Mouse (Mus musculus) E14TG2a.4 (cell line): ENCODE results near the gene Ttc7b.

Experiments used
- H3K27me3 ChIP-seq: 2 replicates; pipeline ENCODE4 v1.6.1; 2014; ENCODE audit warnings: low read length, control low read depth; ENCODE audit not compliant: insufficient read depth
- H3K36me3 ChIP-seq: 2 replicates; pipeline ENCODE4 v1.6.1; 2014; ENCODE audit warnings: low read length, control low read depth; ENCODE audit not compliant: insufficient read depth
- H3K4me1 ChIP-seq: replicated peaks from 2 replicates; pipeline ENCODE4 v1.6.1; 2014; ENCODE audit warnings: low read depth, low read length, control low read depth
- H3K4me3 ChIP-seq: replicated peaks from 2 replicates; pipeline ENCODE4 v1.5.1; 2014; ENCODE audit warnings: mild to moderate bottlenecking, low read length
- H3K9me3 ChIP-seq: 2 replicates; pipeline ENCODE4 v1.6.1; 2014; ENCODE audit warnings: low read length, control low read depth
- CTCF ChIP-seq: conservative IDR thresholded peaks from 2 replicates; pipeline ENCODE4 v1.5.1; 2014; ENCODE audit warnings: low read length
- NANOG ChIP-seq: IDR thresholded peaks from 2 replicates; pipeline ENCODE4 v1.6.1; 2014; ENCODE audit warnings: borderline replicate concordance, low read length, mixed read lengths
- POU5F1 ChIP-seq: IDR thresholded peaks from 2 replicates; pipeline ENCODE4 v1.6.1; 2014; ENCODE audit warnings: low read length, borderline replicate concordance

Gene Ttc7b

GRCm38 (mm10) chr12:100520794-100521186 is at the start of gene Ttc7b:
Gene Ttc7b, minus strand, starts transcription at chr12:100520826.
- TF ChIP-seq CTCF, result no peak
- TF ChIP-seq POU5F1, result no peak
- no peak for TF ChIP-seq NANOG
- Histone ChIP-seq H3K9me3 (0 out of 2 replicates have a peak, but pooled peaks cover 3% of the 10 kb centered on the region), H3K36me3 (no peaks in the 10 kb centered on the region), H3K4me1 (peaks cover 73% of the 10 kb centered on the region), H3K27me3 (no peaks in the 10 kb centered on the region), H3K4me3 (peak within 1 kb of the TSS; percentile 84)

DNA sequence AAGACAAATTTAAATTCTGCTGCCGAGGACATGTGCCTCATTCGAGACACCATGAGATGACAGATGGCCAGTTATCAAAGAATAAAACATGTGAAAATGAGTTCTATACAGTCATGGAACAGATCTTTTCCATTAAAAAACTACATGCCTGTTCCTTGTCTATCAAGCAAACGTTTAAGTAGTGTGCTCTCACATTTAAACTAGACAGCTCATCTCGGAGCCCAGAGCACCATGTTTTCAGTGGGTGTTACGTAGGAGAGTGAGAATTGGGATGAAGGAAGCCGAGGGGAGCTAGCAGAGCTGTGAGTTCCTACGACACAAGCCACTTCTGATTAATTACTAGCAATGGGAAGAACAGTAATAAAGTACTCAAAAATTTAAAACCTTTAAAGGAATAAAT is 48.2 kb upstream of the Ttc7b start:
- TF ChIP-seq POU5F1 (no peak), NANOG (no peak), CTCF (no peak)

GRCm38 (mm10) chr12:100568105-100568504 is 47.5 kb upstream of the Ttc7b start:
- Histone ChIP-seq H3K27me3 (no peaks in the 10 kb centered on the region), H3K36me3 (peaks cover 8% of the 10 kb centered on the region; the same call in 1 of the 2 replicates), H3K4me1 (no peaks in the 10 kb centered on the region), H3K9me3 (no peaks in the 10 kb centered on the region), H3K4me3 (no peak overlapping the region)
- TF ChIP-seq CTCF (no peak), NANOG (no peak), POU5F1 (no peak)

More for the DNA sequence above, 48.2 kb upstream of the Ttc7b start:
- Histone ChIP-seq H3K9me3 (no peaks in the 10 kb centered on the region), H3K36me3 (peaks cover 2% of the 10 kb centered on the region; the same call in 1 of the 2 replicates), H3K4me3 (no peak overlapping the region), H3K4me1 (no peaks in the 10 kb centered on the region), H3K27me3 (no peaks in the 10 kb centered on the region)

GRCm38 (mm10) chr12:100567627-100568026 is 47.0 kb upstream of the Ttc7b start:
- H3K4me3 ChIP-seq, result no peak overlapping the region
- no peaks in the 10 kb centered on the region for H3K4me1 ChIP-seq
- TF ChIP-seq CTCF (no peak), NANOG (no peak), POU5F1 (no peak)
- no peaks in the 10 kb centered on the region for H3K27me3 ChIP-seq
- no peaks in the 10 kb centered on the region for H3K9me3 ChIP-seq
- H3K36me3 ChIP-seq, result peaks cover 10% of the 10 kb centered on the region; the same call in 1 of the 2 replicates

GRCm38 (mm10) chr12:100553675-100554074 is 33.0 kb upstream of the Ttc7b start:
- no peaks in the 10 kb centered on the region for H3K9me3 ChIP-seq
- H3K27me3 ChIP-seq, result no peaks in the 10 kb centered on the region
- no peak for TF ChIP-seq CTCF
- no peak for TF ChIP-seq NANOG
- TF ChIP-seq POU5F1, result no peak
- H3K4me1 ChIP-seq, result peaks cover 15% of the 10 kb centered on the region
- H3K4me3 ChIP-seq, result no peak overlapping the region
- H3K36me3 ChIP-seq, result peaks cover 30% of the 10 kb centered on the region

DNA sequence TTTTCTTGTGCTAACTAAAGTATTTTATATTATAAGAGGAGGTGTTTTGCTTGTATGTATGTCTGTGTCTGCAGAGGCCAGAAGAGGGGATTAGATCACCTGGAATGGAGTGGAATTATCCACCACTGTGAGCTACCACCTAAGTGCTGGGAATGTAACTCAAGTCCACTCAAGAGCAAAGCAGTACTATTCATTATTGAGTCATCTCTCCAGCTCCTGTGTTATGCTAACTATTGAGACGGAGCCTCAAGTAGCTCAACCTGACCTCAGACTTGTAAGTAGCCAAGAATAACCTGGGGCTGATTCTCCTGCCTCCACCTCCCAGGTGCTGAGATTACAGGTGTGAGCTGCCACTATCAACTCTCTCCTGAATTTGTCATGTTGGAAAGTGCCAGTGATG is 31.3 kb upstream of the Ttc7b start:
- H3K27me3 ChIP-seq, result no peaks in the 10 kb centered on the region

GRCm38 (mm10) chr12:100544194-100544567 is 23.6 kb upstream of the Ttc7b start:
- Histone ChIP-seq H3K36me3 (no peaks in the 10 kb centered on the region), H3K4me3 (no peak overlapping the region), H3K27me3 (no peaks in the 10 kb centered on the region), H3K9me3 (no peaks in the 10 kb centered on the region), H3K4me1 (peaks cover 8% of the 10 kb centered on the region)
- no peak for TF ChIP-seq POU5F1

More for the DNA sequence above, 31.3 kb upstream of the Ttc7b start:
- Histone ChIP-seq H3K9me3 (no peaks in the 10 kb centered on the region), H3K4me1 (peaks cover 15% of the 10 kb centered on the region), H3K36me3 (peaks cover 30% of the 10 kb centered on the region), H3K4me3 (no peak overlapping the region)
- TF ChIP-seq CTCF, result no peak
- no peak for TF ChIP-seq NANOG
- TF ChIP-seq POU5F1, result no peak

GRCm38 (mm10) chr12:100543437-100544193 is 23.0 kb upstream of the Ttc7b start:
- peaks cover 8% of the 10 kb centered on the region for H3K4me1 ChIP-seq
- no peaks in the 10 kb centered on the region for H3K27me3 ChIP-seq
- TF ChIP-seq POU5F1, result no peak
- TF ChIP-seq CTCF, result no peak
- no peak for TF ChIP-seq NANOG
- no peaks in the 10 kb centered on the region for H3K36me3 ChIP-seq
- H3K4me3 ChIP-seq, result no peak overlapping the region
- no peaks in the 10 kb centered on the region for H3K9me3 ChIP-seq

DNA sequence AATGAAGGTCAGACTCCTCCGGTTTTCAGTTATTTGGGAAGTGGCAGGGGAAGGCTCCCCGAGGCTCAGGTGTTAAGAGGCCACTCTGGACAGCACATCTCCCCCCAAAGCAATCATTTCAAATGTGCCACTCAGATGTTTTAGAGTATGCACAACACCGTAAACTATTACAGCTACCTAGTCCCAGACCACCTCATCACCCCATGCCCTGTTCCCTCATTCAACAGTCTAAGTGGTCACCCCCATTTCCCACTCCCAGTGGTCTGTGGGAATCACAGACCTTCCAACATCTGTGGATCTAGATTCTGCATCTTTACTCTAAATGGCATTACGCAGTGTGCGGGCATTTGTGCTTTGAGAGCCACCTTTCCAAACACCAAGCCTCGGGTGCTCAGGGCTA is 21.9 kb upstream of the Ttc7b start:
- Histone ChIP-seq H3K9me3 (no peaks in the 10 kb centered on the region), H3K4me1 (peaks cover 12% of the 10 kb centered on the region), H3K36me3 (no peaks in the 10 kb centered on the region), H3K27me3 (no peaks in the 10 kb centered on the region), H3K4me3 (no peak overlapping the region)
- TF ChIP-seq NANOG (no peak), POU5F1 (no peak), CTCF (no peak)
